Mouse (Mus musculus): ENCODE measurements around the gene Otx1. TPM values are rescaled to one million over a fixed set of nuclear protein-coding genes. Genes with fewer than 3 reads are reported as not detected.
A peak's percentile ranks its signal among the peaks of the same experiment; 100 is the strongest.

Otx1 gene
- polyA plus RNA-seq, 1 experiment: not detected

- peaks cover 8% of the 10 kb centered on the region for H3K4me1 ChIP-seq (ENCODE audit: control insufficient read depth, insufficient read depth, insufficient read length)
- DNase-seq (ENCODE audit: low read depth in 1 of 2, low spot score in 2 of 2): no peak
- H3K27ac ChIP-seq (ENCODE audit: insufficient read depth, low read length): no peak overlapping the region
- 32% methylated on average over 9 of the region's 9 CpGs for WGBS
- no peaks in the 10 kb centered on the region for H3K36me3 ChIP-seq (ENCODE audit: control insufficient read depth, insufficient read depth, low read length)
- H3K27me3 ChIP-seq (ENCODE audit: control insufficient read depth, insufficient read depth, low read length): peaks cover 38% of the 10 kb centered on the region
- H3K4me3 ChIP-seq (ENCODE audit: extremely low read depth, insufficient read depth, insufficient read length): no peak overlapping the region
- TF ChIP-seq CTCF (IDR thresholded peaks at IDR 0.05; ENCODE audit: extremely low read depth, insufficient read depth, insufficient read length, insufficient replicate concordance): no peak
- TF ChIP-seq POLR2A (IDR thresholded peaks at IDR 0.05; ENCODE audit: low read depth, low read length): no peak
Measured at GRCm38 (mm10) chr11:22005281-22005870, 2.7 kb upstream of the Otx1 start.

DNA sequence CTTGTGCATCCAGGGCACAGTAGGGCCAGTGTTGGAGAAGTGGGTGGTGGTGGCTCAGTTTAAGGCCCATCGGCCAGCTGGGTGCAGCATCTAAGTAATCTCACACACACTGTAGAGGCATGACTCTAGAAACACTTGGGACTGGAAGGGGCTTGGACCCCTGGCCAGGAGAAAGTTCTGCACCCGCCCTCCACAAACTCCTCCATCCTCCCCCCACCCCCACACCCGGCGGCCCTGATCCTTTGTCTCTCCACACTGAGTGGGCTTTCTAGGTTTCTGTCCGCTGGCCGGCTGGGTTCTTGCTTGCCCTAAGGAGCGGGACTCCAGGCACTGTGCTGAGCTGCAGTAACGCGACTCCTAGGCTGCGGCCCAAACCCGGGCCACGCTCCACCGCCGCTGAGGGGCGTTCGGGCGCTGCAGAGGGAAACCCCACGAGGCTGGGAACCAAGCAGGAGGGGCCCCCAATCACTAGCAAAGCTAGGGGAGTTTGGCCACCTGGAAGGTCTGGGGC is 1.7 kb upstream of the Otx1 start:
- no peak for DNase-seq (ENCODE audit: low read depth in 1 of 2, low spot score in 2 of 2)
- Histone ChIP-seq H3K27me3 (ENCODE audit: control insufficient read depth, insufficient read depth, low read length) (peaks cover 45% of the 10 kb centered on the region), H3K4me1 (ENCODE audit: control insufficient read depth, insufficient read depth, insufficient read length) (peaks cover 8% of the 10 kb centered on the region), H3K36me3 (ENCODE audit: control insufficient read depth, insufficient read depth, low read length) (no peaks in the 10 kb centered on the region), H3K4me3 (ENCODE audit: extremely low read depth, insufficient read depth, insufficient read length) (no peak overlapping the region), H3K27ac (ENCODE audit: insufficient read depth, low read length) (no peak overlapping the region)
- TF ChIP-seq CTCF (IDR thresholded peaks at IDR 0.05; ENCODE audit: extremely low read depth, insufficient read depth, insufficient read length, insufficient replicate concordance): no peak
- 18% methylated on average over 18 of the region's 18 CpGs for WGBS

- TF ChIP-seq POLR2A (IDR thresholded peaks at IDR 0.05; ENCODE audit: low read depth, low read length) (no peak), CTCF (IDR thresholded peaks at IDR 0.05; ENCODE audit: extremely low read depth, insufficient read depth, insufficient read length, insufficient replicate concordance) (no peak)
- Histone ChIP-seq H3K27ac (ENCODE audit: insufficient read depth, low read length) (no peak overlapping the region), H3K4me1 (ENCODE audit: control insufficient read depth, insufficient read depth, insufficient read length) (peaks cover 8% of the 10 kb centered on the region), H3K4me3 (ENCODE audit: extremely low read depth, insufficient read depth, insufficient read length) (no peak overlapping the region; the same call in 1 of the 2 replicates), H3K36me3 (ENCODE audit: control insufficient read depth, insufficient read depth, low read length) (no peaks in the 10 kb centered on the region), H3K27me3 (ENCODE audit: control insufficient read depth, insufficient read depth, low read length) (peaks cover 46% of the 10 kb centered on the region)
- 4% methylated on average over 31 of the region's 31 CpGs for WGBS
- DNase-seq (ENCODE audit: low read depth in 1 of 2, low spot score in 2 of 2): no peak
Measured at GRCm38 (mm10) chr11:22003341-22003981, 764 bp upstream of the Otx1 start.

DNA sequence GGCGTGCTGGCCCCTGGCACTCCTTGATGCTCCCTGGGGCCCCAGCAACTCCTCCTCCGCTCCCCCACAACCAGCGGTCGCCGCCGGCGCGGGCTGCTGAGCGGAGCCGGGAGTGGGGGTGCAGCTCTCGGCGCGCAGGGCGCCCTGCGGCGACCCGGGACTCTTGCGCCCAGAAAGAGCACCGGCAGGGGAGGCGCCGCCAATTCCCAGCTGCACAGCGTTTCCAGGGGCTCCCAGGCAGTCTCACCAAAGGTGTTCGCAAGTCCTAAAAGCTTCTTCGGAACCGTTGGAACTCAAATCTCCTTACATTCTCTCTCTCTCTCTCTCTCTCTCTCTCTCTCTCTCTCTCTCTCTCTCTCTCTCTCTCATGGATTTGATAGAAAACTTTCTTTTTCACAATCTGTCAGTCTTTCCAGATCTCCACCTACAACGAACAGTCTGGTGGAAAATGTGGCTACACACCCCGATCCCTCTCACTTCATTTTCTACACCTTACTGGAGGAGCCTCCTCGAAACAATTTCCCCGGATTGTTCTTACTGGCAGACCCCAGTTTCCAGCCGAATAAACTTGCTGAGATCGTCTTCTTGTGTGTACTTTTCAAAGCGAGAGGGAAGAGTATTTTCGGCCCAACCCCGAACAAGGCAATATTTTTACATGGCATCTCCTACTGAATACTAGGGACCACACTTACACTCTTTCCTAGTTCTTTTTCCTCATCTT is 475 bp downstream of the Otx1 start:
- no peak overlapping the region for H3K27ac ChIP-seq (ENCODE audit: insufficient read depth, low read length)
- 2% methylated on average over 34 of the region's 34 CpGs for WGBS
- peaks cover 8% of the 10 kb centered on the region for H3K4me1 ChIP-seq (ENCODE audit: control insufficient read depth, insufficient read depth, insufficient read length)
- peaks cover 46% of the 10 kb centered on the region for H3K27me3 ChIP-seq (ENCODE audit: control insufficient read depth, insufficient read depth, low read length)
- H3K4me3 ChIP-seq (ENCODE audit: extremely low read depth, insufficient read depth, insufficient read length): peak overlapping the region; percentile 42; the same call in 1 of the 2 replicates
- DNase-seq (ENCODE audit: low read depth in 1 of 2, low spot score in 2 of 2): no peak
- H3K36me3 ChIP-seq (ENCODE audit: control insufficient read depth, insufficient read depth, low read length): no peaks in the 10 kb centered on the region
- TF ChIP-seq CTCF (IDR thresholded peaks at IDR 0.05; ENCODE audit: extremely low read depth, insufficient read depth, insufficient read length, insufficient replicate concordance) (no peak), POLR2A (IDR thresholded peaks at IDR 0.05; ENCODE audit: low read depth, low read length) (no peak)

GRCm38 (mm10) chr11:22001321-22002061 is 1.2 kb downstream of the Otx1 start:
- TF ChIP-seq CTCF (IDR thresholded peaks at IDR 0.05; ENCODE audit: extremely low read depth, insufficient read depth, insufficient read length, insufficient replicate concordance) (no peak), POLR2A (IDR thresholded peaks at IDR 0.05; ENCODE audit: low read depth, low read length) (no peak)
- peaks cover 53% of the 10 kb centered on the region for H3K27me3 ChIP-seq (ENCODE audit: control insufficient read depth, insufficient read depth, low read length)
- H3K36me3 ChIP-seq (ENCODE audit: control insufficient read depth, insufficient read depth, low read length): no peaks in the 10 kb centered on the region
- no peak for DNase-seq (ENCODE audit: low read depth in 1 of 2, low spot score in 2 of 2)
- H3K4me1 ChIP-seq (ENCODE audit: control insufficient read depth, insufficient read depth, insufficient read length): peaks cover 11% of the 10 kb centered on the region
- H3K27ac ChIP-seq (ENCODE audit: insufficient read depth, low read length): no peak overlapping the region
- 3% methylated on average over 54 of the region's 59 CpGs for WGBS
- peak overlapping the region; percentile 42; the same call in 1 of the 2 replicates for H3K4me3 ChIP-seq (ENCODE audit: extremely low read depth, insufficient read depth, insufficient read length)

DNA sequence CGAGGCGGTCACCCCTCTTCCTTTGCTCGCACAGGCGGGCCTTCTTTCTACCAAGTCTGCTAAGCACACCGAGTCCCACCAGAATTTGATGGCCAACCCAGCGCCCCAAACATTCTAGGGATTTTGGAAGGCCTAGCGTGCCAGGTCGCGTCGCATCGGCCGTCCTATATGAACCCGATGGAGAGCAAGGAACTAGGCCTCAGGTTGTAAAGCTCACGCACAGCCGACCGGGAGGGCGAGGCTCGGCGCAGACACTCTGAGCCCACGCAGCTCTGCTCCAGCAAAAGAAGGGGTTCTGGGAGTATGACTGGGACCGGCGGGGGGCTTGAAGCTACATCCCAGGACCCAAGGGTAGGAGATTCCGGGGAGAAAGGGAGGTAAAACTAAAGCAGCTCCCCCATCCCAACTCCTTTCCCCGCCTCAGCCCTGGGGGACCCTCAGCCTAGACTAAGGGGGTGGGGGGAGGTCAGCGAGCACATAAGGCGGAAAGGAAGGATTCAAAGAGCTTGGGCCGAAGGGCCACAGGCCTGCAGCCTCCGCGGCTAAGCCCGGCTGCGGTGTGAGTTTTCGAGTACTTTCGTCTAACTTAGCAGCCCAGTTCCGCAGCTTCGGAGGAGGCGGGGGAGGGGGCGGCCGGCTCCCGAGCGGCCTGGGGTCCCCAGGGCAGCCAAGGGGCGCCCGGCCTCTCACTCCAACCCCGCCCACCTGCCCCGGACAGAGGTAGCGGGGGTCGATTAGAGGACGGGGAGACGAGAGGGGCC is 2.2 kb downstream of the Otx1 start:
- Histone ChIP-seq H3K4me3 (ENCODE audit: extremely low read depth, insufficient read depth, insufficient read length) (no peak overlapping the region), H3K4me1 (ENCODE audit: control insufficient read depth, insufficient read depth, insufficient read length) (peaks cover 11% of the 10 kb centered on the region), H3K27ac (ENCODE audit: insufficient read depth, low read length) (no peak overlapping the region), H3K27me3 (ENCODE audit: control insufficient read depth, insufficient read depth, low read length) (peaks cover 61% of the 10 kb centered on the region), H3K36me3 (ENCODE audit: control insufficient read depth, insufficient read depth, low read length) (no peaks in the 10 kb centered on the region)
- 7% methylated on average over 48 of the region's 48 CpGs for WGBS
- TF ChIP-seq POLR2A (IDR thresholded peaks at IDR 0.05; ENCODE audit: low read depth, low read length): no peak
- no peak for TF ChIP-seq CTCF (IDR thresholded peaks at IDR 0.05; ENCODE audit: extremely low read depth, insufficient read depth, insufficient read length, insufficient replicate concordance)
- no peak for DNase-seq (ENCODE audit: low read depth in 1 of 2, low spot score in 2 of 2)

Data from spleen, adult 2 months (tissue).